Mouse (Mus musculus) small intestine, adult 2 months (tissue): Measurements from ENCODE around the gene C130026I21Rik.
"Not testable (repeated sequence)": the region's sequence is repeated elsewhere in the genome, so short reads cannot be mapped to it uniquely, and the experiment has no call there.

Experiments
- CTCF ChIP-seq: fragments of 200-500 bp; IDR thresholded peaks from 2 replicates; pipeline ENCODE4 v1.5.1; 2012; ENCODE audit warnings: low read depth, mild to moderate bottlenecking, control low read depth, inconsistent platforms, low read length, moderate library complexity, mixed read lengths; ENCODE audit not compliant: insufficient replicate concordance, insufficient read length; ENCODE audit errors: extremely low read depth
- POLR2A ChIP-seq: fragments of 200-500 bp; IDR thresholded peaks from 2 replicates; pipeline ENCODE4 v1.6.1; 2012; ENCODE audit warnings: low read depth, mild to moderate bottlenecking, control low read depth, inconsistent platforms, low read length, moderate library complexity

GRCm38 (mm10) chr1:84956771-84957170 is 313.6 kb downstream of the C130026I21Rik start:
- TF ChIP-seq CTCF, POLR2A: not testable (repeated sequence)
